Mouse (Mus musculus) forebrain, embryonic 15.5 days (tissue): Measurements from ENCODE around the gene 6030458C11Rik. TPM values are rescaled to one million over a fixed set of nuclear protein-coding genes. Genes with fewer than 3 reads are reported as not detected.

Source experiments
- ATAC-seq: fragments of 200-750 bp; cut with Nextera tagmentation; replicated peaks from 2 replicates; pipeline ENCODE4 v1.8.0; 2017; ENCODE audit warnings: mild to moderate bottlenecking, moderate TSS enrichment, moderate library complexity
- H3K27ac ChIP-seq: fragments of 300-500 bp; sonication (generic); replicated peaks from 2 replicates; pipeline ENCODE4 v1.5.1; 2015; ENCODE audit warnings: mild to moderate bottlenecking, inconsistent platforms
- H3K27me3 ChIP-seq: fragments of 300-500 bp; sonication (generic); 2 replicates; pipeline ENCODE4 v1.6.1; 2015; ENCODE audit warnings: inconsistent platforms
- H3K36me3 ChIP-seq: fragments of 300-500 bp; sonication (generic); 2 replicates; pipeline ENCODE4 v1.6.1; 2015; ENCODE audit warnings: mild to moderate bottlenecking, inconsistent platforms
- H3K4me1 ChIP-seq: fragments of 300-500 bp; sonication (generic); 2 replicates; pipeline ENCODE4 v1.6.1; 2015; ENCODE audit warnings: inconsistent platforms
- H3K4me2 ChIP-seq: fragments of 300-500 bp; sonication (generic); replicated peaks from 2 replicates; pipeline ENCODE4 v1.6.1; 2015; ENCODE audit warnings: mild to moderate bottlenecking, inconsistent platforms
- H3K4me3 ChIP-seq: fragments of 300-500 bp; sonication (generic); 2 replicates; pipeline ENCODE4 v1.5.1; 2015; ENCODE audit warnings: mild to moderate bottlenecking, inconsistent platforms
- H3K9ac ChIP-seq: fragments of 300-500 bp; sonication (generic); replicated peaks from 2 replicates; pipeline ENCODE4 v1.6.1; 2015; ENCODE audit warnings: mild to moderate bottlenecking, inconsistent platforms
- H3K9me3 ChIP-seq: fragments of 300-500 bp; sonication (generic); 2 replicates; pipeline ENCODE4 v1.6.1; 2016; ENCODE audit warnings: inconsistent platforms
- WGBS: fragments of 180-500 bp; shearing (Covaris S2); methylation state at CpG from one replicate; pipeline ENCODE4 v1.1.7; 2015; ENCODE audit warnings: mixed read lengths; 5-methylcytosine and 5-hydroxymethylcytosine counted together
- polyA plus RNA-seq: library from polyadenylated mRNA; unstranded; fragments of >200 nt; fragmentation: Nextera tagmentation; extraction: Ambion mirVana; gene quantifications from 2 replicates; pipeline ENCODE4 v1.2.1, GENCODE M21; 2015

6030458C11Rik gene
- 32.2 and 33.0 TPM in 2 replicates for polyA plus RNA-seq

DNA sequence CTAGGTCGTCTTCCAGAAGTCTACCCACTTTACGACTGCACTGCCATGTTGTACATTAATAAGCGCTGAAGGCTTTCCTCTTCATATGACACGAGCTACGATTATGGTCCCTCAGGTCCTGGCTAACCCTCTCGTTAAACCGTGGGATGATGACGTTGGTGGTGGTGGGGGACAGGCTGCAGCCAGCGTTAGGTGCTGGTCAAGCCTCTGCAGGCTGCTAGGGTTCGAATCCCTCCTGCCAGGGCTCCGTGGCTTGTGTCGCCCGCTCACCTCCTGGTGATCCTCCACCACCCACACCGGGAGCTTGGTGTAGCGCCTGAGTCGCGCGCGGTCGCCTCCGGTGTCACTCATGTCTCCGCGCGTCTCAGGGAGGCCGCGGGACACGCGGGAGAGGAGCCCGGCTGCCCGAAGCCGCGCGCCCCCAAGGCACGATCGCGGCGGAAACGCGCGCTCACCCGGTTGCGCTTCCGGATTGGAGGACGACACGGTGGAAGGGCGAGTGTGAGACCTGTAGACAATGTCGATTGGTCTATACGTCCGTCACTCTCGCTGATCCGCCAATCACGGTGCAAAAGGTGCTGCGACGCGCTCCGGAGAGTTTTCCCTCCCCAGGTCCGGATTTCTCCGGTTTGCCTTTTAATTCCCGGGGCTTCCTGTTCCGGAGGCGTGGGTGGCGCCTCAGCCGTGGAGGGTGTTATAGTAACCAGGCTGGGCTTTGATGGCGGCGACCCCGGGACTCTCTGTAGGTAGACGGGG, at the start of gene 6030458C11Rik, which contains the start of gene Drosha:
6030458C11Rik (minus strand) TSS at position 453 of the 756 bp plus-strand sequence.
Drosha (plus strand) TSS at position 619 of the 756 bp plus-strand sequence.
- ATAC-seq: peak; percentile 100
- Histone ChIP-seq H3K4me2 (peak within 1 kb of the TSS; percentile 76), H3K9me3 (no peaks in the 10 kb centered on the region), H3K9ac (peak within 1 kb of the TSS; percentile 82), H3K4me3 (peak within 1 kb of the TSS; percentile 79), H3K4me1 (peaks cover 30% of the 10 kb centered on the region), H3K27me3 (no peaks in the 10 kb centered on the region), H3K36me3 (peaks cover 41% of the 10 kb centered on the region), H3K27ac (peak within 1 kb of the TSS; percentile 72)
- WGBS: under 1% methylated on average over 67 of the region's 67 CpGs

DNA sequence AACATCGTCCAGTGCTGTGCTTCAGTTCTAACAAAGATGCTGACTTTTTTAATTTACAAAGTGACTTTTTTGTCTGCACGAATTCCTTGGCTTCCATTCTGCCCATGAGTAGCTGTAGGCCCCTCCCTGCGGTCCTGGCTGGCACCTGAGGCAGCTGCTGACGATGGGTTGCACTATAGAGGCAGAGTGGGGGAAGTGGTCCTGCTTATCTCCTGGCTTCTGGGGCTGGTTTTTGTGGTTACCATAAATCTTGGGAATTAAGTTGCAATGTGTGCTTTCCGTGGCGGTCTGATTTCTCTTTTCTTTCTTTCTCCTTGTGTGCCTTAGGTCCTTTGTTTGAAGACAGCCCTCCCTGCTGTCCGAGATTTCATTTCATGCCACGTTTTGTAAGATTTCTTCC, 42.8 kb upstream of the 6030458C11Rik start:
- ATAC-seq: no peak
- H3K36me3 ChIP-seq: peaks cover 52% of the 10 kb centered on the region
- H3K9me3 ChIP-seq: no peaks in the 10 kb centered on the region
- WGBS: 71% methylated on average over 8 of the region's 8 CpGs
- H3K4me1 ChIP-seq: no peaks in the 10 kb centered on the region
- H3K27ac ChIP-seq: no peak overlapping the region
- no peak overlapping the region for H3K4me3 ChIP-seq
- no peak overlapping the region for H3K9ac ChIP-seq
- no peaks in the 10 kb centered on the region for H3K27me3 ChIP-seq
- no peak overlapping the region for H3K4me2 ChIP-seq

DNA sequence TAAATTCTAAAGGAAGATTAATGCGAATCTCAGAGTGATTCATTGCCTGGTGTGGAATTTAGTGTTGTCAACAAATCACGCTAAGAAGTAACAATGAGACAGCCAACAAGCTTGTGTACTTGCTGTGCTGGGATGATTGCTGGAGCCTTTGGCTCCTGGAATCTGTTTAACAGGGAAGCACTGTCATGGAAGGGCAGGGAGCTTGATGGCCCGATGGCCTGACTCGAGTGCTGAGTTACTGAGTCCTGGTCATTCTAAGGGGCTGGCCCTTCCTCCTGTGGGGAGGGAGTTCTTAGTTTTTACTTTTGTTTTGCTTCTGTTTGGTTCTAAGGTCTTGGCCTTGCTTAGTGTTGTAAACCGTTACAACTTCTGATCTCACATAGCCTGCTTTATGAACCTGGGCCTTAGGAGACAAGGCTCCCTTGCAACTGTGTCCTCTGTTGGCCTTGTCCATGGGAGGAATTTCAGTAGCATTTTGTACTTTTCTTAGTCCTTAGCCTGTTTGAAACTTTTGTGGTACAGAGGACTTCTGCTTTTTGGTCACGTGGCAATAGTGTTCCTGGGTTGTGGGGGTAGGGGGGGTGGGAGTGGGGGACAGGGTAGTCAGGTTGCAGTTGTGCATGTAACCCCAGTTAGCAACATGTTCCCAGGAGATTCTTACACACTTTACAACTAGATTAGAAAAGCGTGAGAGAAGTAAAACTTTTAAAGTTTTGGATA, 41.3 kb upstream of the 6030458C11Rik start:
- no peaks in the 10 kb centered on the region for H3K27me3 ChIP-seq
- H3K4me2 ChIP-seq: no peak overlapping the region
- no peak overlapping the region for H3K9ac ChIP-seq
- H3K4me1 ChIP-seq: no peaks in the 10 kb centered on the region
- ATAC-seq: no peak
- 88% methylated on average over 7 of the region's 7 CpGs for whole genome bisulfite sequencing
- peaks cover 58% of the 10 kb centered on the region for H3K36me3 ChIP-seq
- H3K4me3 ChIP-seq: no peak overlapping the region
- H3K27ac ChIP-seq: no peak overlapping the region
- no peaks in the 10 kb centered on the region for H3K9me3 ChIP-seq

- Histone ChIP-seq H3K36me3 (peaks cover 71% of the 10 kb centered on the region), H3K27me3 (no peaks in the 10 kb centered on the region), H3K4me1 (no peaks in the 10 kb centered on the region), H3K9me3 (no peaks in the 10 kb centered on the region), H3K4me2 (no peak overlapping the region), H3K4me3 (no peak overlapping the region), H3K27ac (no peak overlapping the region), H3K9ac (no peak overlapping the region)
- no peak for ATAC-seq
- 61% methylated on average over 1 of the region's 1 CpGs for WGBS
Observed at GRCm38 (mm10) chr15:12863669-12864068, 39.2 kb upstream of the 6030458C11Rik start.

GRCm38 (mm10) chr15:12862061-12862460, 37.6 kb upstream of the 6030458C11Rik start:
- H3K4me2 ChIP-seq: no peak overlapping the region
- ATAC-seq: no peak
- WGBS: 95% methylated on average over 3 of the region's 3 CpGs
- H3K36me3 ChIP-seq: peaks cover 76% of the 10 kb centered on the region
- no peak overlapping the region for H3K4me3 ChIP-seq
- no peaks in the 10 kb centered on the region for H3K27me3 ChIP-seq
- no peaks in the 10 kb centered on the region for H3K4me1 ChIP-seq
- H3K27ac ChIP-seq: no peak overlapping the region
- no peak overlapping the region for H3K9ac ChIP-seq
- no peaks in the 10 kb centered on the region for H3K9me3 ChIP-seq

DNA sequence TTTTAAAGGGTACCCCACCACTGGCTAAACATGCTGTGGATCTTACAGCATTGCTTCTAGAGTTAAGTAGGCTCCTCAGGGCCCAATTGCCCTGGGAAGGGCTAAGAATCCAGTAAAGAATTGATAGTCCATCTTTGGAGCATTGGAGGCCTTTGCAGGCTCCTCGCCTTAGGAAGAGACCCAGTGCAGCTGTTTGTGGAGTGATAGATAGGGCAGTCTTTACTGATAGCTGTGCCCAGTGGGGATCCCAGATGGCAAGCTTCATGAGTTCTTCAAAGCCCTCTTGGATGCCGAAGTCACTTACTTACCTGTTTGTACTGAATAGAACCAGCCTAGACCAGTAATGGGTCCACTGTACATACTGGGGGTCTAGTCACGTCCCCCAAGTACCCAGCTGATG, 34.2 kb upstream of the 6030458C11Rik start:
- Histone ChIP-seq H3K4me3 (no peak overlapping the region), H3K36me3 (peaks cover 86% of the 10 kb centered on the region), H3K4me1 (no peaks in the 10 kb centered on the region), H3K9me3 (no peaks in the 10 kb centered on the region), H3K9ac (no peak overlapping the region), H3K27ac (no peak overlapping the region), H3K4me2 (no peak overlapping the region), H3K27me3 (no peaks in the 10 kb centered on the region)
- no peak for ATAC-seq
- whole genome bisulfite sequencing: 98% methylated on average over 3 of the region's 3 CpGs

- Histone ChIP-seq H3K4me1 (no peaks in the 10 kb centered on the region), H3K36me3 (peaks cover 88% of the 10 kb centered on the region), H3K27ac (no peak overlapping the region), H3K4me3 (no peak overlapping the region), H3K9me3 (no peaks in the 10 kb centered on the region), H3K9ac (no peak overlapping the region), H3K27me3 (no peaks in the 10 kb centered on the region), H3K4me2 (no peak overlapping the region)
- WGBS: 93% methylated on average over 12 of the region's 12 CpGs
- no peak for ATAC-seq
Observed at GRCm38 (mm10) chr15:12857840-12858516, 33.5 kb upstream of the 6030458C11Rik start.

GRCm38 (mm10) chr15:12856780-12857179, 32.3 kb upstream of the 6030458C11Rik start:
- no peak overlapping the region for H3K4me3 ChIP-seq
- ATAC-seq: no peak
- H3K9ac ChIP-seq: no peak overlapping the region
- no peaks in the 10 kb centered on the region for H3K9me3 ChIP-seq
- no peaks in the 10 kb centered on the region for H3K27me3 ChIP-seq
- WGBS: 99% methylated on average over 6 of the region's 6 CpGs
- no peak overlapping the region for H3K27ac ChIP-seq
- peaks cover 89% of the 10 kb centered on the region for H3K36me3 ChIP-seq
- H3K4me2 ChIP-seq: no peak overlapping the region
- H3K4me1 ChIP-seq: no peaks in the 10 kb centered on the region

DNA sequence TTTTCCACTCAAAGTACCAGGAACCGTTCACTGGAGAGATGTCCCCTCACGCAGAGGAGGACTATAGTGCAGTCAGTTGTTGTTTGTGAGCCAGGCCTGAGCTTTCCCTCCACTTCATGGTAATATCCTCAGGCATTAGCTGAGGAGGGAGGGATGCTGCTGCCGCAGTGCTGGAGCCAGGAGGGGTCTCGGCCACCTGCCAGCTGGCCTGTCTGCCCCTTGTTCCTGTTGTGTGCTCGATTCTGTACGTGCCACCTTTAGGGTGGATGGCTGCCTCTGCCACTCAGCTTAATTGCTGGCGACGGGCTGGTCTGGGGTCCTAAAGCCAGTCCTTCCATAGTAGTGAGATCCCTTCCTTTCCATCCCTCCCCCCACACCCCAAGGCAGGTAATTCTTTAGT, 29.0 kb upstream of the 6030458C11Rik start:
- Histone ChIP-seq H3K36me3 (peaks cover 87% of the 10 kb centered on the region), H3K9me3 (no peaks in the 10 kb centered on the region)

GRCm38 (mm10) chr15:12849373-12849772, 24.9 kb upstream of the 6030458C11Rik start:
- H3K36me3 ChIP-seq: peaks cover 89% of the 10 kb centered on the region
- no peak overlapping the region for H3K9ac ChIP-seq
- H3K27ac ChIP-seq: no peak overlapping the region
- no peaks in the 10 kb centered on the region for H3K9me3 ChIP-seq
- H3K4me3 ChIP-seq: no peak overlapping the region
- H3K4me2 ChIP-seq: no peak overlapping the region
- 89% methylated on average over 4 of the region's 4 CpGs for WGBS
- no peaks in the 10 kb centered on the region for H3K27me3 ChIP-seq
- ATAC-seq: no peak
- H3K4me1 ChIP-seq: no peaks in the 10 kb centered on the region

More for the DNA sequence above, 29.0 kb upstream of the 6030458C11Rik start:
- no peaks in the 10 kb centered on the region for H3K27me3 ChIP-seq
- no peak overlapping the region for H3K27ac ChIP-seq
- 87% methylated on average over 8 of the region's 8 CpGs for WGBS
- no peaks in the 10 kb centered on the region for H3K4me1 ChIP-seq
- no peak overlapping the region for H3K4me3 ChIP-seq
- H3K4me2 ChIP-seq: no peak overlapping the region
- ATAC-seq: no peak
- no peak overlapping the region for H3K9ac ChIP-seq

GRCm38 (mm10) chr15:12848196-12848975, 23.9 kb upstream of the 6030458C11Rik start:
- Histone ChIP-seq H3K27ac (no peak overlapping the region), H3K4me1 (no peaks in the 10 kb centered on the region), H3K27me3 (no peaks in the 10 kb centered on the region), H3K9ac (no peak overlapping the region), H3K9me3 (no peaks in the 10 kb centered on the region), H3K4me2 (no peak overlapping the region), H3K36me3 (peaks cover 91% of the 10 kb centered on the region), H3K4me3 (no peak overlapping the region)
- ATAC-seq: no peak
- WGBS: 87% methylated on average over 11 of the region's 11 CpGs
